Mouse (Mus musculus): ENCODE measurements around the gene Gm19684.
"Not testable (repeated sequence)": the region's sequence is repeated elsewhere in the genome, so short reads cannot be mapped to it uniquely, and the experiment has no call there.

Gene Gm19684

GRCm38 (mm10) chr17:36121352-36122020 is at the start of gene Gm19684:
TSS of gene Gm19684 (plus strand) at chr17:36121678.
- DNase-seq (ENCODE audit: low read depth, low spot score), result peak; percentile 86

- DNase-seq (ENCODE audit: low read depth, low spot score), result not testable (repeated sequence)
These were observed 39.6 kb upstream of the Gm19684 start for GRCm38 (mm10) chr17:36081901-36082300.

GRCm38 (mm10) chr17:36082519-36083232 is 38.8 kb upstream of the Gm19684 start:
- DNase-seq (ENCODE audit: low read depth, low spot score), result not testable (repeated sequence)

GRCm38 (mm10) chr17:36083266-36083869 is 38.1 kb upstream of the Gm19684 start:
- DNase-seq (ENCODE audit: low read depth, low spot score), result no peak

- DNase-seq (ENCODE audit: low read depth, low spot score), result no peak
These were observed 37.5 kb upstream of the Gm19684 start for GRCm38 (mm10) chr17:36083870-36084451.

- not testable (repeated sequence) for DNase-seq (ENCODE audit: low read depth, low spot score)
These were observed 35.5 kb upstream of the Gm19684 start for GRCm38 (mm10) chr17:36085976-36086375.

GRCm38 (mm10) chr17:36091933-36092332 is 29.5 kb upstream of the Gm19684 start:
- not testable (repeated sequence) for DNase-seq (ENCODE audit: low read depth, low spot score)

- not testable (repeated sequence) for DNase-seq (ENCODE audit: low read depth, low spot score)
These were observed 29.0 kb upstream of the Gm19684 start for GRCm38 (mm10) chr17:36092520-36092919.

- no peak for DNase-seq (ENCODE audit: low read depth, low spot score)
These were observed 27.5 kb upstream of the Gm19684 start for GRCm38 (mm10) chr17:36093936-36094335.

GRCm38 (mm10) chr17:36099603-36100002 is 21.9 kb upstream of the Gm19684 start:
- not testable (repeated sequence) for DNase-seq (ENCODE audit: low read depth, low spot score)

GRCm38 (mm10) chr17:36102091-36102490 is 19.4 kb upstream of the Gm19684 start:
- DNase-seq (ENCODE audit: low read depth, low spot score), result not testable (repeated sequence)

- DNase-seq (ENCODE audit: low read depth, low spot score), result not testable (repeated sequence)
These were observed 11.3 kb upstream of the Gm19684 start for GRCm38 (mm10) chr17:36110129-36110528.

GRCm38 (mm10) chr17:36110641-36111509 is 10.6 kb upstream of the Gm19684 start:
- not testable (repeated sequence) for DNase-seq (ENCODE audit: low read depth, low spot score)

- peak; percentile 10 for DNase-seq (ENCODE audit: low read depth, low spot score)
These were observed 10.0 kb upstream of the Gm19684 start for GRCm38 (mm10) chr17:36111510-36111868.

- DNase-seq (ENCODE audit: low read depth, low spot score), result peak; percentile 21
These were observed 7.4 kb upstream of the Gm19684 start for GRCm38 (mm10) chr17:36113979-36114593.

- DNase-seq (ENCODE audit: low read depth, low spot score), result not testable (repeated sequence)
These were observed 4.9 kb upstream of the Gm19684 start for GRCm38 (mm10) chr17:36116545-36116944.

- DNase-seq (ENCODE audit: low read depth, low spot score), result not testable (repeated sequence)
These were observed 639 bp upstream of the Gm19684 start for GRCm38 (mm10) chr17:36120839-36121238.

GRCm38 (mm10) chr17:36124111-36124510 is 2.6 kb downstream of the Gm19684 start:
- DNase-seq (ENCODE audit: low read depth, low spot score), result not testable (repeated sequence)

- not testable (repeated sequence) for DNase-seq (ENCODE audit: low read depth, low spot score)
These were observed 7.0 kb downstream of the Gm19684 start for GRCm38 (mm10) chr17:36128525-36128924.

GRCm38 (mm10) chr17:36128968-36129817 is 7.7 kb downstream of the Gm19684 start, which contains the start of gene Gm7030:
TSS of gene Gm7030 (minus strand) at chr17:36129425.
- not testable (repeated sequence) for DNase-seq (ENCODE audit: low read depth, low spot score)
